Mouse (Mus musculus): ENCODE results near the gene 9430015G10Rik.

9430015G10Rik gene

DNA sequence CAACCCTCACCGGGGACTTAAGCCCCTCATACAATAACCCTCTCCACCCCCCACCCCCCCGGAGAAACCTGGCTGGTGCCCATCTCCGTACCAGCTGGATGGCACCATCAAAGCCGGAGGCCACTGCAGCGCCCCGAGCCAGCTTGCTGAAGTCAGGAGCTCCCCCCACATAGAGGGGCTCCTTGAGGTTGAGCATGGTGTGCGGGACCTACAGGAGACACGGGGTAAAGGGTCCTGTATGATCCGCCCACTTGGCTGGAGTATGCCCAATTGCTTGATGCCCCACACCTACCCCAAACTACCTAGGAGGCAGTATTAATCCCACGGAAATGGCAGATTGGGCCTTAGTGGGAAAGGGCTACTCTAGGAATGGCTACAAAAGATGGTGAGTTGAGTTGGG is 59.3 kb downstream of the 9430015G10Rik start:
- DNase-seq (ENCODE audit: low read depth, low spot score): no peak

DNA sequence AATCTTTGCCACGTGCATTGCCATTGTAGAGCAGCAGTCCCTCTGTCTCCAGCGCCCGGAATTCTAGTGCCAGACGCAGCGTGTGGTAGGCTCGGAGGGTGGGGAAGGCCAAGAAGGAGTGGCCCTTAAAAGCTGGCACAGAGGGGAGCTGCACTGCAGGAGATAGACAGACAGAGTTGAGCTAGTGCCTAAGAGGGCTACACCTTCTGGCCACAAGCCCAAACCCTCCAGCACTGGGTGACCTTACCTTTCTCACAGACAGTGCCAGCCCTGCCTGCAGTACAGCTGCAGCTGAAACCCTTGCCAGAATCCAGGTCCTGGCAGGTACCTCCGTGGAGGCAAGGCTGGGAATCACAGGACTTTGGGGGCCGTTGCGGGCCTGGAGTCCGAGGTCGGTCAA is 62.0 kb downstream of the 9430015G10Rik start:
- no peak for DNase-seq (ENCODE audit: low read depth, low spot score)
